Mouse (Mus musculus) ES-E14 (cell line): Measurements from ENCODE around the gene Pnmal2. TPM values are rescaled to one million over a fixed set of nuclear protein-coding genes. Genes with fewer than 3 reads are reported as not detected.

Source experiments
- DNase-seq: peaks from one replicate; pipeline ENCODE4 v3.0.0-alpha.2; 2013; ENCODE audit warnings: low read depth, low spot score
- H3K27ac ChIP-seq: 2 replicates; pipeline ENCODE4 v1.5.1; 2012; ENCODE audit warnings: low read depth, mild to moderate bottlenecking, low read length, moderate library complexity, mixed read lengths; ENCODE audit not compliant: poor library complexity, insufficient read depth, severe bottlenecking
- H3K36me3 ChIP-seq: 2 replicates; pipeline ENCODE4 v1.6.1; 2012; ENCODE audit warnings: mild to moderate bottlenecking, low read length, moderate library complexity, mixed read lengths; ENCODE audit not compliant: control insufficient read depth, poor library complexity, insufficient read depth, severe bottlenecking
- H3K4me1 ChIP-seq, 2 experiments: fragments of 150-350 bp in 1 of 2; sonication (generic) in 1 of 2; 2 replicates each; pipeline ENCODE4 v1.6.1; 2012; ENCODE audit warnings: low read length in 2 of 2, mild to moderate bottlenecking in 1 of 2, mixed read lengths in 1 of 2; ENCODE audit not compliant: control insufficient read depth in 2 of 2, insufficient read depth in 2 of 2, poor library complexity in 1 of 2
- H3K4me3 ChIP-seq, 2 experiments: fragments of 150-350 bp in 1 of 2; sonication (generic) in 1 of 2; 2 replicates each; pipeline ENCODE4 v1.5.1; 2012; ENCODE audit warnings: low read length in 2 of 2, low read depth in 1 of 2, mild to moderate bottlenecking in 1 of 2, mixed read lengths in 1 of 2; ENCODE audit not compliant: insufficient read depth in 1 of 2, poor library complexity in 1 of 2, severe bottlenecking in 1 of 2
- H3K9ac ChIP-seq: 2 replicates; pipeline ENCODE4 v1.6.1; 2012; ENCODE audit warnings: low read depth, mild to moderate bottlenecking, low read length, mixed read lengths; ENCODE audit not compliant: poor library complexity, insufficient read depth, severe bottlenecking
- H3K9me3 ChIP-seq: fragments of 150-350 bp; sonication (generic); 2 replicates; pipeline ENCODE4 v1.6.1; 2012; ENCODE audit warnings: low read depth, mild to moderate bottlenecking, low read length; ENCODE audit not compliant: control insufficient read depth, insufficient read depth
- CHD2 ChIP-seq: IDR thresholded peaks from 2 replicates; pipeline ENCODE4 v1.6.1; 2014; ENCODE audit warnings: mild to moderate bottlenecking, low read depth, low read length, inconsistent platforms
- HCFC1 ChIP-seq: IDR thresholded peaks from 2 replicates; pipeline ENCODE4 v1.6.1; 2012; ENCODE audit warnings: low read length, inconsistent platforms, borderline replicate concordance; ENCODE audit not compliant: insufficient read depth
- MAFK ChIP-seq: IDR thresholded peaks from 2 replicates; pipeline ENCODE4 v1.6.1; 2014; ENCODE audit warnings: mild to moderate bottlenecking, low read depth, low read length, inconsistent platforms; ENCODE audit not compliant: insufficient read depth
- ZC3H11A ChIP-seq: IDR thresholded peaks from 2 replicates; pipeline ENCODE4 v1.6.1; 2012; ENCODE audit warnings: low read depth, mild to moderate bottlenecking, inconsistent platforms, low read length, borderline replicate concordance
- ZNF384 ChIP-seq: IDR thresholded peaks from 2 replicates; pipeline ENCODE4 v1.6.1; 2012; ENCODE audit warnings: low read depth, low read length, inconsistent platforms
- in situ Hi-C, 2 experiments: fragments of 600-800 bp; cut with MboI; formaldehyde crosslinking; loops; one replicate each; pipeline ENCODE4 v1.15.1; 2025; ENCODE audit warnings: low sequenced_read_pairs in 2 of 2, inconsistent platforms in 1 of 2; ENCODE audit not compliant: unreplicated experiment in 2 of 2
- total RNA-seq: library from RNA; depleted of rRNA; stranded (reverse); fragments of 300-350 nt; gene quantifications from 2 replicates; pipeline ENCODE4 v1.2.3, GENCODE M21; 2012

Pnmal2 gene
- total RNA-seq, 1 experiment = 0.71 TPM

DNA sequence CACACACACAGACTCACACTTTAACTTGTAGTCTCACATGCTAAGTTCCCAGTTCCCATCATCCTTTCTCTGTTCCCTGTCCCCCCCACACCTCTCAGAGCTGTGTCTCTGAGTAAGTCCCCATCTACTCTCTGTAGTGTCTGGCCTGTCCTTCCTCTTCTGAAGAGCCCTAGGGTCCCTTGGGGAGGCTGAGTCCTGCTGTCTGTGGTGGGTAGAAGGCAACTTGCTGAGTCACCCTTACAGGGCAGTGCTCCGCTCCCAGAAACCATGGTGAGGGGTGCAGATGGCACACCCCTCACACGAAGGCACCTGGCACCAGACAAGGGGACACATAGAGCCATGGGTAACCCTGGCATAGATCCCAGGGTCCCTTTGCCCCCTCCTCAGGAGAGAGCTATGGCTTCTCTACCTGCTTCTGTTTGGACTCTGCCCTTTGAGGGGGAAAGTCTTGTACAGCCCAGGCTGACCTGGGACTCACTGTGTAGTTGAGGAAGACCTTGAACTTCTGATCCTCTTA lies 41.0 kb upstream of the Pnmal2 start:
- Histone ChIP-seq H3K36me3 (no peaks in the 10 kb centered on the region), H3K9ac (no peak overlapping the region), H3K4me1 (peaks cover 3 to 33% of the 10 kb centered on the region in 2 experiments; a peak in 1 of 4 replicates), H3K9me3 (no peaks in the 10 kb centered on the region), H3K27ac (no peak overlapping the region), H3K4me3 (no peak overlapping the region)
- in situ Hi-C loops = loop anchor here in 1 of 2 experiments (25.0 kb wide), 1 partner anchor 91 kb away; the partner anchor contains the start of genes Fkrp and Strn4
- DNase-seq = no peak
- TF ChIP-seq HCFC1 (no peak), ZNF384 (no peak), ZC3H11A (no peak), MAFK (no peak), CHD2 (no peak)

DNA sequence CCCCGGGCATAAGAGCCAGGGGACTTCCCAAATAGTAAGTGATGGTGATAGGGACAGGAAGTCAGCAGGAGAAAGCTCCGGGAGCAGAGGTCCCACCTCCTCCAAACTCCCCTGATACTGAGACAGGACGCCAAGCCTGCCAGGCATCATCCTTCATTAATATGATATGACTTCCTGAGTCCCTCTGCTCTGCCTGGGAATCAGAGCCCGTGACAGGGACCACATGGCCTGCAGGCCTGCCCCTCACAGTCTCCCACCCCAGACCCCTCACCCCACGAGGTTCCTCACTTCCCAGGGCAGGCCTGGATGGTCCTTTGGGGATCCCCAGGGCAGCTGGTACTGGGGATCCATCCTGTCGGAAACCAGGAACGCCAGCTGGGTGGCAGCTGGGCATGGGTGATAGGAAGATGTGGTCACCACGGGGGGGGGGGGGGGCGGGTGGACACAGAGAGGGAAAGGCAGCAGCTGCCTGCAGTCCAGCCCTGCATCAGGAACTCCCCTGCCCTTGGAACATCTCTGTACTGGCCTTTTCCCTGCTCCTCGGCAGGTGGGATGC lies 40.3 kb upstream of the Pnmal2 start:
- Histone ChIP-seq H3K27ac (no peak overlapping the region), H3K4me1 (peaks cover 3 to 33% of the 10 kb centered on the region in 2 experiments; a peak in 1 of 4 replicates), H3K36me3 (no peaks in the 10 kb centered on the region), H3K9ac (no peak overlapping the region), H3K9me3 (no peaks in the 10 kb centered on the region), H3K4me3 (no peak overlapping the region)
- in situ Hi-C loops = loop anchor here in 1 of 2 experiments (25.0 kb wide), 1 partner anchor 92 kb away; the partner anchor contains the start of genes Fkrp and Strn4
- TF ChIP-seq ZC3H11A (no peak), ZNF384 (no peak), HCFC1 (no peak), MAFK (no peak), CHD2 (no peak)
- no peak for DNase-seq

DNA sequence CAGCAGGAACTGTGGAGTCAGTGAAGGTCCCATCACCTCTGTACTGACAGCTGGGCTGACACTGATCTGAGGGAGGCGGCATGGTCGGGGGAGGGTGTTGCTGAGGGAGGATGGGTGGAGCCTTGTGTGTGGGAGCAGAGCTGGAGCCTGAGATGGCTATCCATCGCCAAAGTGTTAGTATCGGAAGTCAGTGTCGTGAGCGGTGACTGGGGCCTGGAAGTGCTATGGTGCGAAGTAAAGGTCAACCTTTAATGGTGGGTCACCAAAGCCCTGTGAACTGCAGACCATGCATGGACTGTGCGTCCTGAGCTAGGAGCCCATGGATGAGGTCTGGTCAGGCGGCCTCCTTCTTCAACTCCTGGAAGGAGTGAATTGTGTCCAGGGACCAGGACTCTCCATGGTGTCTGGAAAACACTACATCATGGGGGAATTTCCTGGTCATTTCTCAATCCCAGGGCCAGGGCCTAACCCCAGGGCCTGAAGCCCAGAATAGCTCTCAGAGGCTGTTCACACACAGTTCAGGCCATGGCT lies 38.9 kb upstream of the Pnmal2 start:
- no peak overlapping the region for H3K27ac ChIP-seq

DNA sequence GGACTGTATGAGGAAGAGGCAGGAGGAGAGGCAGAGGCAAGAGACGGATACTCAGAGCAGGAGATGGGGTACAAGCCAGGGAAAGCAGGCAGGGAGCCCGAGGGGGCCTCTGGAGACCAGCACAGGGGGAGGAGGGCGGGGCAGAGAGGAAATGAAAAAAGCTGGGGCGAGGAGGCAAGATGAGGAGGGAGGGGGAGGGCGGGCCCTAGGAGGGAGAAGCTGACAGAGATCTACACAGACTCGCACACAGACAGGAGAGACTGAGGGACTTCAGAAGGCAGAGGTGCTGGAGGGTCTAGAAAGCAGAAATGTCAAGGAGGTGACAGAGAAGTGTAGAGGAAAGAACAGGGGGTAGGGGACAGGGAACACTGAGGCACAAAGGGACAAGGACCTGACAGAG lies 38.2 kb upstream of the Pnmal2 start, which contains the start of gene Ptgir:
Gene Ptgir, plus strand, starts transcription at position 210 of the 400 bp plus-strand sequence.
- in situ Hi-C loops = loop anchor here in 1 of 2 experiments (25.0 kb wide), 1 partner anchor 94 kb away; the partner anchor contains the start of genes Fkrp and Strn4
- H3K4me1 ChIP-seq = peaks cover 0 to 23% of the 10 kb centered on the region in 2 experiments; a peak in 1 of 4 replicates

More for the DNA sequence above, 38.9 kb upstream of the Pnmal2 start:
- H3K9ac ChIP-seq = no peak overlapping the region
- H3K4me1 ChIP-seq = peaks cover 0 to 26% of the 10 kb centered on the region in 2 experiments; a peak in 1 of 4 replicates
- in situ Hi-C loops = loop anchor here in 1 of 2 experiments (25.0 kb wide), 1 partner anchor 93 kb away; the partner anchor contains the start of genes Fkrp and Strn4
- H3K36me3 ChIP-seq = no peaks in the 10 kb centered on the region
- H3K4me3 ChIP-seq = no peak overlapping the region
- TF ChIP-seq MAFK = no peak
- TF ChIP-seq HCFC1 = no peak
- TF ChIP-seq ZNF384 = no peak
- TF ChIP-seq ZC3H11A = no peak
- no peak for TF ChIP-seq CHD2
- no peaks in the 10 kb centered on the region for H3K9me3 ChIP-seq
- DNase-seq = no peak

More for the DNA sequence above, 38.2 kb upstream of the Pnmal2 start, which contains the start of gene Ptgir:
- Histone ChIP-seq H3K4me3 (peak within 1 kb of the TSS; percentile 36 to 56; a peak in 2 of 4 replicates), H3K9ac (peak within 1 kb of the TSS; percentile 39; the same call in 1 of the 2 replicates), H3K27ac (no peak within 1 kb of the TSS), H3K9me3 (no peaks in the 10 kb centered on the region), H3K36me3 (no peaks in the 10 kb centered on the region)
- TF ChIP-seq ZC3H11A (no peak), MAFK (no peak), HCFC1 (no peak), ZNF384 (no peak), CHD2 (no peak)
- DNase-seq = no peak
